Mouse (Mus musculus): ENCODE measurements at regions not wholly inside any gene's neighbourhood (a gene's known extent, or its start where the extent isn't known, plus 50 kb on each side); places are given as distances from the start of the nearest gene placed in this dataset.

DNA sequence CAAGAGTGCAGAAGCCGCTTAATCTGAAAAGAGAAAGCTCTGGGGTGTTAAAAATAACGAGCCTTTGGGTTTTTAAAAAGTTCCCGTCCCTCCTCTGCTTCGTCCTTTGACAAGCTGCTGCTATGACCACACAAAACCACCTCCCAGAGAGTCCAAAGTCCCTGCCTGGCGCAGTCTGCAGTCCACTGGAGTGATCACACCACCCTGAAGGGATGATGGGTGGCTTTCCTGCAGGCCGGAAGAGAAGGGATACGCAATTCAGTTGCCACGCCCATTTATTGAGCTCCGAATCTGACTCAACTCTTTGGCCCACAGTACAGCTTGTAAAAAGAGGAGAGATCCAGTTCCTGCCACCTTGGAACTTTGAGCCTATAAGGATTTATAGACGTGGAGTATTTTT is 77.4 kb upstream of the Ppm1b start:
- TF ChIP-seq EP300 (IDR thresholded peaks at IDR 0.05; ENCODE audit: low read depth), result no peak
- no peak for TF ChIP-seq CTCF (IDR thresholded peaks at IDR 0.05; ENCODE audit: low read depth)

All from heart, postnatal 0 days (tissue).